Mouse (Mus musculus) liver, postnatal 0 days (tissue): Measurements from ENCODE around the gene Cgref1.

ENCODE experiments used
- CTCF ChIP-seq: sonication (generic); IDR thresholded peaks from 2 replicates; pipeline ENCODE4 v1.5.1; 2016; ENCODE audit warnings: antibody characterized with exemption, low read depth
- EP300 ChIP-seq: IDR thresholded peaks from 2 replicates; pipeline ENCODE4 v1.6.1; 2016; ENCODE audit warnings: antibody characterized with exemption, low read depth, mild to moderate bottlenecking

GRCm38 (mm10) chr5:30887858-30888336, 57.5 kb downstream of the Cgref1 start:
- TF ChIP-seq CTCF (no peak), EP300 (peak; percentile 27; the same call in 1 of the 2 replicates)
